Mouse (Mus musculus) C2C12 (cell line): ENCODE data around the gene Atp1b3. TPM values are rescaled to one million over a fixed set of nuclear protein-coding genes. Genes with fewer than 3 reads are reported as not detected.

Experiments
- H3K27me3 ChIP-seq: one replicate; pipeline ENCODE4 v1.6.1; 2011; ENCODE audit not compliant: control insufficient read depth, insufficient read depth, insufficient read length
- H3K36me3 ChIP-seq: one replicate; pipeline ENCODE4 v1.6.1; 2011; ENCODE audit not compliant: control insufficient read depth, insufficient read depth
- H3K4me3 ChIP-seq: one replicate; pipeline ENCODE4 v1.5.1; 2011; ENCODE audit warnings: mild to moderate bottlenecking, control low read depth; ENCODE audit not compliant: poor library complexity, insufficient read depth, severe bottlenecking
- H3K79me2 ChIP-seq: one replicate; pipeline ENCODE4 v1.6.1; 2011; ENCODE audit not compliant: control insufficient read depth, insufficient read depth
- H3K79me3 ChIP-seq: one replicate; pipeline ENCODE4 v1.6.1; 2011; ENCODE audit warnings: low read depth, control low read depth
- H3ac ChIP-seq: one replicate; pipeline ENCODE3; 2011; ENCODE audit warnings: low read depth; ENCODE audit not compliant: control insufficient read depth, insufficient read length
- CEBPB ChIP-seq: IDR thresholded peaks from one replicate; pipeline ENCODE4 v1.6.1; 2011; ENCODE audit warnings: low read depth, mild to moderate bottlenecking, control low read depth, moderate library complexity
- CTCF ChIP-seq: IDR thresholded peaks from one replicate; pipeline ENCODE4 v1.5.1; 2011; ENCODE audit not compliant: control insufficient read depth, insufficient read depth, insufficient read length
- FOSL1 ChIP-seq: IDR thresholded peaks from one replicate; pipeline ENCODE4 v1.8.0; 2011; ENCODE audit warnings: mild to moderate bottlenecking, low read length; ENCODE audit not compliant: poor library complexity, insufficient read depth, severe bottlenecking
- MAX ChIP-seq: IDR thresholded peaks from one replicate; pipeline ENCODE4 v1.6.1; 2011; ENCODE audit warnings: mild to moderate bottlenecking, control low read depth
- MYOD1 ChIP-seq: IDR thresholded peaks from one replicate; pipeline ENCODE4 v1.6.1; 2011; ENCODE audit warnings: low read depth; ENCODE audit not compliant: control insufficient read depth, insufficient read length
- MYOG ChIP-seq: IDR thresholded peaks from one replicate; pipeline ENCODE4 v1.6.1; 2011; ENCODE audit not compliant: control insufficient read depth, insufficient read length; ENCODE audit errors: extremely low read depth
- USF1 ChIP-seq: IDR thresholded peaks from one replicate; pipeline ENCODE4 v1.6.1; 2011; ENCODE audit warnings: low read depth, mild to moderate bottlenecking, control low read depth, moderate library complexity
- polyA plus RNA-seq: library from polyadenylated mRNA; unstranded; fragments of >200 nt; fragmentation: generic; extraction: Trizol; gene quantifications from one replicate; pipeline ENCODE4 v1.2.1, GENCODE M21; 2012; ENCODE audit warnings: missing spikeins

Atp1b3 gene
- polyA plus RNA-seq, 1 experiment: 102 TPM

- Histone ChIP-seq H3ac (no peak overlapping the region), H3K4me3 (no peak overlapping the region), H3K79me3 (no peaks in the 10 kb centered on the region), H3K79me2 (no peaks in the 10 kb centered on the region), H3K27me3 (no peaks in the 10 kb centered on the region), H3K36me3 (no peaks in the 10 kb centered on the region)
- TF ChIP-seq CTCF: no peak
- no peak for TF ChIP-seq USF1
- no peak for TF ChIP-seq FOSL1
- no peak for TF ChIP-seq MYOG
- no peak for TF ChIP-seq CEBPB
- no peak for TF ChIP-seq MYOD1
- TF ChIP-seq MAX: no peak
Measured at GRCm38 (mm10) chr9:96322411-96323152, 41.7 kb downstream of the Atp1b3 start.

GRCm38 (mm10) chr9:96320551-96320980 lies 43.7 kb downstream of the Atp1b3 start:
- no peak overlapping the region for H3ac ChIP-seq
- TF ChIP-seq MYOG: no peak
- no peak for TF ChIP-seq CTCF
- TF ChIP-seq CEBPB: no peak
- no peak for TF ChIP-seq MYOD1
- TF ChIP-seq MAX: no peak
- no peak for TF ChIP-seq FOSL1
- TF ChIP-seq USF1: no peak
- H3K79me2 ChIP-seq: no peaks in the 10 kb centered on the region
- H3K36me3 ChIP-seq: no peaks in the 10 kb centered on the region
- no peaks in the 10 kb centered on the region for H3K27me3 ChIP-seq
- H3K79me3 ChIP-seq: no peaks in the 10 kb centered on the region
- no peak overlapping the region for H3K4me3 ChIP-seq

- Histone ChIP-seq H3K79me2 (no peaks in the 10 kb centered on the region), H3K36me3 (no peaks in the 10 kb centered on the region), H3K4me3 (no peak overlapping the region), H3ac (no peak overlapping the region), H3K27me3 (no peaks in the 10 kb centered on the region), H3K79me3 (no peaks in the 10 kb centered on the region)
- TF ChIP-seq USF1 (no peak), CTCF (no peak), MYOG (no peak), CEBPB (no peak)
Measured at GRCm38 (mm10) chr9:96319333-96319732, 44.9 kb downstream of the Atp1b3 start.

- Histone ChIP-seq H3ac (no peak overlapping the region), H3K36me3 (no peaks in the 10 kb centered on the region), H3K4me3 (no peak overlapping the region), H3K79me2 (no peaks in the 10 kb centered on the region), H3K79me3 (no peaks in the 10 kb centered on the region), H3K27me3 (no peaks in the 10 kb centered on the region)
- no peak for TF ChIP-seq MYOG
- TF ChIP-seq FOSL1: no peak
- no peak for TF ChIP-seq CTCF
- TF ChIP-seq MAX: no peak
- TF ChIP-seq USF1: no peak
- no peak for TF ChIP-seq MYOD1
- TF ChIP-seq CEBPB: no peak
Measured at GRCm38 (mm10) chr9:96312074-96312473, 52.2 kb downstream of the Atp1b3 start.

GRCm38 (mm10) chr9:96308816-96309215 lies 55.4 kb downstream of the Atp1b3 start:
- Histone ChIP-seq H3K79me2 (no peaks in the 10 kb centered on the region), H3K36me3 (no peaks in the 10 kb centered on the region), H3ac (no peak overlapping the region), H3K4me3 (no peak overlapping the region), H3K79me3 (no peaks in the 10 kb centered on the region), H3K27me3 (no peaks in the 10 kb centered on the region)
- no peak for TF ChIP-seq CTCF
- no peak for TF ChIP-seq MYOD1
- no peak for TF ChIP-seq MYOG
- TF ChIP-seq MAX: no peak
- TF ChIP-seq CEBPB: no peak
- no peak for TF ChIP-seq USF1
- no peak for TF ChIP-seq FOSL1
